Mouse (Mus musculus) stomach, postnatal 0 days (tissue): ENCODE data around the gene Zfp865.
A peak's percentile ranks its signal among the peaks of the same experiment; 100 is the strongest.

Experiments used
- CTCF ChIP-seq: IDR thresholded peaks from 2 replicates; pipeline ENCODE4 v1.5.1; 2016; ENCODE audit warnings: antibody characterized with exemption, low read depth, mild to moderate bottlenecking, moderate library complexity
- EP300 ChIP-seq: optimal IDR thresholded peaks from 2 replicates; pipeline ENCODE3; 2016; ENCODE audit warnings: antibody characterized with exemption

- no peak for TF ChIP-seq CTCF
- peak; percentile 84 for TF ChIP-seq EP300
Measured at GRCm38 (mm10) chr7:5038109-5038732, 18.0 kb downstream of the Zfp865 start, which contains the start of gene Zfp784.
